Mouse (Mus musculus): ENCODE measurements around the gene Mapk11. TPM values are rescaled to one million over a fixed set of nuclear protein-coding genes. Genes with fewer than 3 reads are reported as not detected.

The Mapk11 gene
- 0.83 and 0.97 TPM in 2 replicates for polyA plus RNA-seq (2015; fragmentation: Nextera tagmentation; extraction: Ambion mirVana)

- Histone ChIP-seq H3K27ac (ENCODE audit: low read length) (no peak within 1 kb of the TSS), H3K4me3 (ENCODE audit: low read depth, low read length) (peak within 1 kb of the TSS; percentile 50), H3K36me3 (ENCODE audit: control insufficient read depth, insufficient read depth) (no peaks in the 10 kb centered on the region), H3K27me3 (ENCODE audit: control insufficient read depth, insufficient read depth, low read depth, low read length) (peaks cover 65% of the 10 kb centered on the region), H3K4me2 (ENCODE audit: low read depth, low read length) (peak within 1 kb of the TSS; percentile 62), H3K4me1 (ENCODE audit: control insufficient read depth, low read depth, low read length) (peaks cover 9% of the 10 kb centered on the region), H3K9ac (ENCODE audit: low read depth, low read length) (no peak within 1 kb of the TSS), H3K9me3 (replicated peaks; ENCODE audit: control insufficient read depth, low read length) (no peaks in the 10 kb centered on the region)
- under 1% methylated on average over 41 of the region's 61 CpGs for WGBS (ENCODE audit: insufficient replicate concordance)
- ATAC-seq (ENCODE audit: low read depth) = peak; percentile 55
Observed at GRCm38 (mm10) chr15:89149271-89150040, at the start of gene Mapk11. Gene Mapk11, minus strand, starts transcription at chr15:89149628.

DNA sequence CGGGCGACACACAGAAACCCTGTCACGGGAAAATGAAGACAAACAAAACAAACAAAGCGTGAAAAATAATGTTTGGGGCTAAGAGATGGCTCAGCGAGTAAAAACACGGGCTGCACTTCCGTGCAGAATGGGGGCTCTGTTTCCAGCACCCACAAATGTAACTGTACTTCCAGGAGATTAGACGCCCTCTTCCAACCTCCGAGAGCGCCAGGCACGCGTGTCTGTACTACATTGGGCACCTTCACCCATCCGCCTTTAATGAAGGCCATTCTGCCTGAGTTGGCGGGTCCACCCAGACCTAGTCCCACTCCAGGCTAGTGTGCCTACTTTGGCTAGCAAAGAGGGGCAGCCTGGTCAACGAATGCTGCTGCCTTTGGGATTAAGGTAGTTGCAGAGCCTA, 47.6 kb upstream of the Mapk11 start:
- Histone ChIP-seq H3K4me3 (ENCODE audit: low read depth, low read length) (peak overlapping the region; percentile 94), H3K9me3 (replicated peaks; ENCODE audit: control insufficient read depth, low read length) (peaks cover under 1% of the 10 kb centered on the region), H3K36me3 (ENCODE audit: control insufficient read depth, insufficient read depth) (no peaks in the 10 kb centered on the region), H3K4me2 (ENCODE audit: low read depth, low read length) (peak overlapping the region; percentile 89), H3K27me3 (ENCODE audit: control insufficient read depth, insufficient read depth, low read depth, low read length) (no peaks in the 10 kb centered on the region), H3K9ac (ENCODE audit: low read depth, low read length) (peak overlapping the region; percentile 99), H3K27ac (ENCODE audit: low read length) (peak overlapping the region; percentile 99; the same call in 1 of the 2 replicates), H3K4me1 (ENCODE audit: control insufficient read depth, low read depth, low read length) (peaks cover 17% of the 10 kb centered on the region)
- 66% methylated on average over 15 of the region's 15 CpGs for WGBS (ENCODE audit: insufficient replicate concordance)
- no peak for ATAC-seq (ENCODE audit: low read depth)

- H3K9me3 ChIP-seq (replicated peaks; ENCODE audit: control insufficient read depth, low read length) = no peaks in the 10 kb centered on the region
- H3K4me2 ChIP-seq (ENCODE audit: low read depth, low read length) = peak within 1 kb of the TSS; percentile 89
- peaks cover 17% of the 10 kb centered on the region for H3K4me1 ChIP-seq (ENCODE audit: control insufficient read depth, low read depth, low read length)
- peak within 1 kb of the TSS; percentile 99 for H3K27ac ChIP-seq (ENCODE audit: low read length)
- H3K9ac ChIP-seq (ENCODE audit: low read depth, low read length) = peak within 1 kb of the TSS; percentile 99
- H3K36me3 ChIP-seq (ENCODE audit: control insufficient read depth, insufficient read depth) = no peaks in the 10 kb centered on the region
- no peaks in the 10 kb centered on the region for H3K27me3 ChIP-seq (ENCODE audit: control insufficient read depth, insufficient read depth, low read depth, low read length)
- 0% methylated on average over 38 of the region's 38 CpGs for WGBS (ENCODE audit: insufficient replicate concordance)
- H3K4me3 ChIP-seq (ENCODE audit: low read depth, low read length) = peak within 1 kb of the TSS; percentile 94
- peak; percentile 98 for ATAC-seq (ENCODE audit: low read depth)
Observed at GRCm38 (mm10) chr15:89196313-89196706, 46.9 kb upstream of the Mapk11 start, which contains the start of gene Dennd6b. Gene Dennd6b, minus strand, starts transcription at chr15:89196496.

GRCm38 (mm10) chr15:89195690-89196312, 46.4 kb upstream of the Mapk11 start:
- H3K27me3 ChIP-seq (ENCODE audit: control insufficient read depth, insufficient read depth, low read depth, low read length) = no peaks in the 10 kb centered on the region
- H3K9ac ChIP-seq (ENCODE audit: low read depth, low read length) = peak overlapping the region; percentile 99
- H3K4me1 ChIP-seq (ENCODE audit: control insufficient read depth, low read depth, low read length) = peaks cover 17% of the 10 kb centered on the region
- peak overlapping the region; percentile 99 for H3K27ac ChIP-seq (ENCODE audit: low read length)
- peak; percentile 91 for ATAC-seq (ENCODE audit: low read depth)
- H3K9me3 ChIP-seq (replicated peaks; ENCODE audit: control insufficient read depth, low read length) = no peaks in the 10 kb centered on the region
- under 1% methylated on average over 25 of the region's 25 CpGs for WGBS (ENCODE audit: insufficient replicate concordance)
- no peaks in the 10 kb centered on the region for H3K36me3 ChIP-seq (ENCODE audit: control insufficient read depth, insufficient read depth)
- H3K4me2 ChIP-seq (ENCODE audit: low read depth, low read length) = peak overlapping the region; percentile 89
- H3K4me3 ChIP-seq (ENCODE audit: low read depth, low read length) = peak overlapping the region; percentile 94

GRCm38 (mm10) chr15:89195261-89195681, 45.8 kb upstream of the Mapk11 start:
- peak overlapping the region; percentile 94 for H3K4me3 ChIP-seq (ENCODE audit: low read depth, low read length)
- H3K9ac ChIP-seq (ENCODE audit: low read depth, low read length) = peak overlapping the region; percentile 99
- no peaks in the 10 kb centered on the region for H3K9me3 ChIP-seq (replicated peaks; ENCODE audit: control insufficient read depth, low read length)
- 25% methylated on average over 6 of the region's 6 CpGs for WGBS (ENCODE audit: insufficient replicate concordance)
- peak overlapping the region; percentile 99 for H3K27ac ChIP-seq (ENCODE audit: low read length)
- no peaks in the 10 kb centered on the region for H3K27me3 ChIP-seq (ENCODE audit: control insufficient read depth, insufficient read depth, low read depth, low read length)
- H3K4me1 ChIP-seq (ENCODE audit: control insufficient read depth, low read depth, low read length) = peaks cover 17% of the 10 kb centered on the region
- no peaks in the 10 kb centered on the region for H3K36me3 ChIP-seq (ENCODE audit: control insufficient read depth, insufficient read depth)
- ATAC-seq (ENCODE audit: low read depth) = no peak
- H3K4me2 ChIP-seq (ENCODE audit: low read depth, low read length) = peak overlapping the region; percentile 89

- H3K4me1 ChIP-seq (ENCODE audit: control insufficient read depth, low read depth, low read length) = no peaks in the 10 kb centered on the region
- WGBS (ENCODE audit: insufficient replicate concordance) = 71% methylated on average over 5 of the region's 5 CpGs
- peaks cover 21% of the 10 kb centered on the region for H3K27me3 ChIP-seq (ENCODE audit: control insufficient read depth, insufficient read depth, low read depth, low read length)
- H3K36me3 ChIP-seq (ENCODE audit: control insufficient read depth, insufficient read depth) = no peaks in the 10 kb centered on the region
- no peak for ATAC-seq (ENCODE audit: low read depth)
- no peak overlapping the region for H3K4me3 ChIP-seq (ENCODE audit: low read depth, low read length)
- no peaks in the 10 kb centered on the region for H3K9me3 ChIP-seq (replicated peaks; ENCODE audit: control insufficient read depth, low read length)
- H3K9ac ChIP-seq (ENCODE audit: low read depth, low read length) = no peak overlapping the region
- no peak overlapping the region for H3K27ac ChIP-seq (ENCODE audit: low read length)
- H3K4me2 ChIP-seq (ENCODE audit: low read depth, low read length) = no peak overlapping the region
Observed at GRCm38 (mm10) chr15:89184937-89185227, 35.5 kb upstream of the Mapk11 start.

- Histone ChIP-seq H3K9ac (ENCODE audit: low read depth, low read length) (no peak overlapping the region), H3K4me2 (ENCODE audit: low read depth, low read length) (no peak overlapping the region), H3K9me3 (replicated peaks; ENCODE audit: control insufficient read depth, low read length) (no peaks in the 10 kb centered on the region), H3K27ac (ENCODE audit: low read length) (no peak overlapping the region), H3K4me1 (ENCODE audit: control insufficient read depth, low read depth, low read length) (no peaks in the 10 kb centered on the region), H3K36me3 (ENCODE audit: control insufficient read depth, insufficient read depth) (no peaks in the 10 kb centered on the region), H3K4me3 (ENCODE audit: low read depth, low read length) (no peak overlapping the region), H3K27me3 (ENCODE audit: control insufficient read depth, insufficient read depth, low read depth, low read length) (peaks cover 26% of the 10 kb centered on the region)
- no peak for ATAC-seq (ENCODE audit: low read depth)
- 59% methylated on average over 5 of the region's 5 CpGs for WGBS (ENCODE audit: insufficient replicate concordance)
Observed at GRCm38 (mm10) chr15:89184141-89184936, 34.9 kb upstream of the Mapk11 start.

- ATAC-seq (ENCODE audit: low read depth) = no peak
- H3K27me3 ChIP-seq (ENCODE audit: control insufficient read depth, insufficient read depth, low read depth, low read length) = peaks cover 35% of the 10 kb centered on the region
- no peak overlapping the region for H3K9ac ChIP-seq (ENCODE audit: low read depth, low read length)
- no peak overlapping the region for H3K27ac ChIP-seq (ENCODE audit: low read length)
- H3K4me2 ChIP-seq (ENCODE audit: low read depth, low read length) = no peak overlapping the region
- no peak overlapping the region for H3K4me3 ChIP-seq (ENCODE audit: low read depth, low read length)
- no peaks in the 10 kb centered on the region for H3K9me3 ChIP-seq (replicated peaks; ENCODE audit: control insufficient read depth, low read length)
- H3K36me3 ChIP-seq (ENCODE audit: control insufficient read depth, insufficient read depth) = no peaks in the 10 kb centered on the region
- WGBS (ENCODE audit: insufficient replicate concordance) = 65% methylated on average over 5 of the region's 5 CpGs
- peaks cover 10% of the 10 kb centered on the region for H3K4me1 ChIP-seq (ENCODE audit: control insufficient read depth, low read depth, low read length)
Observed at GRCm38 (mm10) chr15:89182842-89183241, 33.4 kb upstream of the Mapk11 start.

All from liver, embryonic 16.5 days (tissue).